Mouse (Mus musculus) G1E (cell line): ENCODE results near the gene Ppfia4. TPM values are rescaled to one million over a fixed set of nuclear protein-coding genes. Genes with fewer than 3 reads are reported as not detected.
A peak's percentile ranks its signal among the peaks of the same experiment; 100 is the strongest.

Experiments
- ATAC-seq: 2 replicates; pipeline ENCODE4 v1.8.0; 2016; ENCODE audit warnings: mild to moderate bottlenecking; ENCODE audit not compliant: insufficient number of reproducible peaks, poor library complexity, low FRiP score, severe bottlenecking; ENCODE audit errors: extremely low read depth
- DNase-seq: peaks from one replicate; pipeline ENCODE4 v3.0.0; 2012; ENCODE audit warnings: low spot score
- H3K27me3 ChIP-seq: 2 replicates; pipeline ENCODE4 v1.6.1; 2012; ENCODE audit warnings: mild to moderate bottlenecking, low read length, inconsistent platforms; ENCODE audit not compliant: insufficient read depth
- H3K36me3 ChIP-seq: replicated peaks from 2 replicates; pipeline ENCODE3; 2012; ENCODE audit warnings: mild to moderate bottlenecking, inconsistent platforms
- H3K4me1 ChIP-seq: 2 replicates; pipeline ENCODE4 v1.6.1; 2012; ENCODE audit warnings: low read depth, low read length, inconsistent platforms, mixed read lengths; ENCODE audit not compliant: insufficient read depth
- H3K4me3 ChIP-seq: 2 replicates; pipeline ENCODE4 v1.5.1; 2012; ENCODE audit warnings: low read depth, mild to moderate bottlenecking, inconsistent platforms, low read length, moderate library complexity, mixed read lengths
- H3K9me3 ChIP-seq: replicated peaks from 2 replicates; pipeline ENCODE4 v1.6.1; 2012; ENCODE audit warnings: inconsistent platforms
- CTCF ChIP-seq: IDR thresholded peaks from 2 replicates; pipeline ENCODE4 v1.5.1; 2012; ENCODE audit warnings: low read depth, low read length, inconsistent platforms, mixed read lengths
- GATA1 ChIP-seq: IDR thresholded peaks from 2 replicates; pipeline ENCODE4 v1.6.1; 2012; ENCODE audit warnings: borderline replicate concordance, low read length, inconsistent platforms, mixed read lengths
- GATA2 ChIP-seq: IDR thresholded peaks from 2 replicates; pipeline ENCODE4 v1.6.1; 2012; ENCODE audit warnings: low read depth, low read length, inconsistent platforms, borderline replicate concordance
- POLR2AphosphoS5 ChIP-seq: IDR thresholded peaks from 2 replicates; pipeline ENCODE4 v1.6.1; 2012; ENCODE audit warnings: low read depth, low read length, inconsistent platforms; ENCODE audit not compliant: insufficient replicate concordance
- TAL1 ChIP-seq: conservative IDR thresholded peaks from 2 replicates; pipeline ENCODE4 v1.6.1; 2012; ENCODE audit warnings: low read depth, low read length, inconsistent platforms, mixed read lengths
- polyA plus RNA-seq: library from polyadenylated mRNA; stranded (reverse); fragments of >175 nt; gene quantifications from 2 replicates; pipeline ENCODE4 v1.2.3, GENCODE M21; 2012
- total RNA-seq, 2 experiments: library from RNA; stranded (forward) in 1 of 2; stranded (reverse) in 1 of 2; fragments of 200-1000 nt in 1 of 2; fragments of >200 nt in 1 of 2; fragmentation: Nextera tagmentation in 1 of 2; gene quantifications; 2 replicates each; pipeline ENCODE4 v1.2.3; 2014 to 2017

The Ppfia4 gene
- total and polyA plus RNA-seq, 3 experiments, result 0.05 to 0.13 TPM; not detected in 1

DNA sequence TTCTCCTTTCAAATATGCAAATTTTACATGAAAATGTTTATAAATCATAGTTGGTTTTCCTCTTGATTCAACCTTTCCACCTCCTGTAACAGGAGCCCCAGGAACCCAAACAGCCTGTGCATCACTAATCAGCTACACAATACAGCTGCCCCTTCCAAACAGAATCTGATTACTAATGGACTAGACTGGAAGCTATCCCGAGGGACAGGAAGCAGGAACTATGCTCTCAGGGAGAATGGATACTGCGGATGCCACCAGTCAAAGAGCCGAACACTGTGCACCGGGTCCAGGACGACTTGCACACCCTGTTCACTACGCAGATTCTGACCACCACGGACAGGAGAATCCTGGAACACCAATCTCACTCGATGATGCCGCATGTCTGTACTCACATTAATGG lies 15.1 kb upstream of the Ppfia4 start:
- Histone ChIP-seq H3K27me3 (peaks cover 8% of the 10 kb centered on the region; the same call in 1 of the 2 replicates), H3K36me3 (peaks cover 81% of the 10 kb centered on the region), H3K4me1 (peaks cover 23% of the 10 kb centered on the region), H3K4me3 (no peak overlapping the region), H3K9me3 (peaks cover 5% of the 10 kb centered on the region; the same call in 1 of the 2 replicates)
- no peak for ATAC-seq
- no peak for TF ChIP-seq GATA2
- TF ChIP-seq GATA1, result no peak
- no peak for TF ChIP-seq CTCF
- TF ChIP-seq TAL1, result no peak
- TF ChIP-seq POLR2AphosphoS5, result no peak
- no peak for DNase-seq

DNA sequence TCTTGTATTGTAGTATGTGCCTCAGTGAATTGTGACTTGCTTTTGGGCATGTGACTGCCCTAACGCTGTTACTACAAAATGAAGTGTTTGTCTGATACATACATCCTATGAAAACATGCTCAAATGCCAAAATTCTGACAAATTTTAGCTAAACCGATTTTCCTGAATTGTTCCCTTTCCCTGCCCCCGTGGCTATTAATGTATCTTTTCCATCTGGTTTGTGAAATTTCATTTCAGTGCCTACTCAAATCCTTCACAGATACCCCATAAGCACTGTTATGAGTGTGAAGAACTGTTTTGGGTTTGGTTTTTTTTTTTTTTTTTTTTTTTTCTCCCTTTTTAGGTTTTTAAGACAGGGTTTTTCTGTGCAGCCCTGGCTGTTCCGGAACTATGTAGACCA lies 12.3 kb upstream of the Ppfia4 start:
- H3K4me1 ChIP-seq, result peaks cover 11% of the 10 kb centered on the region
- peaks cover 15% of the 10 kb centered on the region; the same call in 1 of the 2 replicates for H3K27me3 ChIP-seq
- TF ChIP-seq POLR2AphosphoS5 (no peak), CTCF (no peak), GATA2 (no peak), GATA1 (no peak), TAL1 (no peak)
- no peak overlapping the region for H3K4me3 ChIP-seq
- no peak for ATAC-seq
- peaks cover 55% of the 10 kb centered on the region for H3K36me3 ChIP-seq
- no peak for DNase-seq
- H3K9me3 ChIP-seq, result peaks cover 5% of the 10 kb centered on the region; the same call in 1 of the 2 replicates

DNA sequence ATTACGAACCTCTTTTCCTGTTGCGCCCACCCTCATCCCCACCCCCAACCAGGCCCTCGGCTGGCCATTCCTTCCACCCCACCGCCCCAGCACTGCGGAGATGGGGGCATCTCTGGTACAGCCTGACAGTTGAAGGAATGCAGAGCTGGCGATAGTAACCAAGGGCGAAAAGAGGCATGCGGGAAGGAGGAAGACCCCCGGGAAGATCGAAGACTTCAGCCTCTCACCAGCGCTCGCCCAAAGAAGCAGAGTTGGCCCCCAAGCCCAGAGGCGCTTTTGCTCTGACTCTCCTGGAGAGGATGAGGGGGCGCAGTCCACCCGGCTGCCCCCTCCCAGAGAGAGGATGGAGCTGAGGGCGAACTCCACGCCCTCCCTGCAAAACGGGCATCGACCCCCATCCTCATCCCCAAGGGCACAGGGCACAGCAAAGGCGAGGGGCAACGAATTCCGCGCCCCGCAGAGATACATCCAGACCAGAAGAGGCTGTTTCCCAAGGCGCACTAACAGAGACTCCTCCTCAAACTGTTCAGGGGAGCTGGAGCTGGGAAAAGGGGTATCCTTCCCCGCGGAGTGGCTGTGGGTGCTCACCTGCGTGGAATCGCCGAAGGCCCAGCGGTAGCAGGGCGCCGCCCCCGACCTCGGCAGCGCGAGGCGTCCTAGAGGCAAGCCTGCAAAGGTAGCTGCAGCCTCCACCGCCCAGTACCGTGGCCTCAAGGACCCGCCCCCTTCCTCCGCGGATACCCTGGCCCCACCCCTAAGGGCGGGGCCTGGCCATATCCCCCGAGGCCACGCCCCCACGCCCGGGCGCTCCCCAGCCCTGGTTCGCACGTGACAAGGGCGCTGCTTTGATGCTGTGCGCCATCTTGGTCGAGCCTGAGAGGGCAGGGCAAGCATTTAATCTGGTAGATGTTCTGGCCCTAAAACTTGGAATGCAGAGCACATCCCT lies 11.6 kb upstream of the Ppfia4 start:
- H3K36me3 ChIP-seq, result peaks cover 47% of the 10 kb centered on the region
- peaks cover 11% of the 10 kb centered on the region for H3K4me1 ChIP-seq
- peak overlapping the region; percentile 16; the same call in 1 of the 2 replicates for H3K4me3 ChIP-seq
- ATAC-seq, result no peak
- no peak for DNase-seq
- peaks cover 5% of the 10 kb centered on the region; the same call in 1 of the 2 replicates for H3K9me3 ChIP-seq
- TF ChIP-seq POLR2AphosphoS5 (no peak), CTCF (no peak), TAL1 (no peak), GATA2 (no peak), GATA1 (no peak)
- peaks cover 15% of the 10 kb centered on the region; the same call in 1 of the 2 replicates for H3K27me3 ChIP-seq

DNA sequence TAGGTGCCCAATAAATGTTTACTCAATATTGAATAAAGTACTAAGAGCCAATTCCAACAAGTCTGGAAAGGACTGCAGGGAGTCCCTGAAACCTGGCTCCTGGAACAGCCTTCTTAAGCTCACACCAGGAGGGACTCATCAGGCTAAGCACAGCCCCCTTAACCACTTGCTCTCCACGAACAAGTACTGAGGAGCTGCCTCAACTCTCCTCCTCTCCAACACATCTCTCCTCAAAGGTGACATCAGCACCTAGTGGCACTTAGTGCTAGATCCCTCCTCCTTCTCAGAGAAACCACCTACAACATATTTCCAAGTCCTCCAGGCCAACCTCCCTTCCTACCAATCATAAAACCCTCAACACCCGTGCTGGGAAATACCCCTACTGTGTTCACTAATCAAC lies 10.8 kb upstream of the Ppfia4 start:
- DNase-seq, result no peak
- Histone ChIP-seq H3K36me3 (peaks cover 43% of the 10 kb centered on the region), H3K4me3 (no peak overlapping the region), H3K27me3 (peaks cover 15% of the 10 kb centered on the region; the same call in 1 of the 2 replicates), H3K9me3 (peaks cover 5% of the 10 kb centered on the region; the same call in 1 of the 2 replicates), H3K4me1 (peaks cover 11% of the 10 kb centered on the region)
- no peak for ATAC-seq
- TF ChIP-seq TAL1, result no peak
- TF ChIP-seq GATA2, result no peak
- TF ChIP-seq CTCF, result no peak
- no peak for TF ChIP-seq POLR2AphosphoS5
- no peak for TF ChIP-seq GATA1

- no peak for ATAC-seq
- no peak overlapping the region for H3K4me3 ChIP-seq
- H3K4me1 ChIP-seq, result peaks cover 11% of the 10 kb centered on the region
- TF ChIP-seq GATA2 (no peak), CTCF (no peak), GATA1 (no peak), TAL1 (no peak), POLR2AphosphoS5 (no peak)
- H3K9me3 ChIP-seq, result peaks cover 5% of the 10 kb centered on the region; the same call in 1 of the 2 replicates
- no peak for DNase-seq
- H3K36me3 ChIP-seq, result peaks cover 37% of the 10 kb centered on the region
- peaks cover 16% of the 10 kb centered on the region; the same call in 1 of the 2 replicates for H3K27me3 ChIP-seq
Observed at GRCm38 (mm10) chr1:134342781-134343310, 10.1 kb upstream of the Ppfia4 start.

GRCm38 (mm10) chr1:134342278-134342664 lies 9.5 kb upstream of the Ppfia4 start:
- Histone ChIP-seq H3K4me1 (peaks cover 11% of the 10 kb centered on the region), H3K9me3 (peaks cover 5% of the 10 kb centered on the region; the same call in 1 of the 2 replicates), H3K36me3 (peaks cover 32% of the 10 kb centered on the region), H3K4me3 (no peak overlapping the region), H3K27me3 (peaks cover 22% of the 10 kb centered on the region; the same call in 1 of the 2 replicates)
- TF ChIP-seq GATA1 (no peak), POLR2AphosphoS5 (no peak), CTCF (no peak), GATA2 (no peak), TAL1 (no peak)
- DNase-seq (no peak), ATAC-seq (no peak)
